Mouse (Mus musculus) neural tube, embryonic 10.5 days (tissue): Measurements from ENCODE around the gene Grhl1.
"Not testable (repeated sequence)": the region's sequence is repeated elsewhere in the genome, so short reads cannot be mapped to it uniquely, and the experiment has no call there.

Source experiments
- DNase-seq: peaks from one replicate; pipeline ENCODE4 v3.0.0-alpha.2; 2017; ENCODE audit warnings: low spot score; ENCODE audit errors: extremely low spot score

Gene Grhl1

GRCm38 (mm10) chr12:24571523-24572392 is at the start of gene Grhl1:
TSS of gene Grhl1 (plus strand) at chr12:24572283.
- peak; percentile 91 for DNase-seq

GRCm38 (mm10) chr12:24525065-24525464 is 47.0 kb upstream of the Grhl1 start:
- not testable (repeated sequence) for DNase-seq

- DNase-seq: no peak
Observed at GRCm38 (mm10) chr12:24536390-24536789, 35.7 kb upstream of the Grhl1 start.

GRCm38 (mm10) chr12:24537201-24537600 is 34.9 kb upstream of the Grhl1 start:
- no peak for DNase-seq

- DNase-seq: no peak
Observed at GRCm38 (mm10) chr12:24537965-24538364, 34.1 kb upstream of the Grhl1 start.

- DNase-seq: no peak
Observed at GRCm38 (mm10) chr12:24541426-24542154, 30.5 kb upstream of the Grhl1 start.

GRCm38 (mm10) chr12:24547686-24548085 is 24.4 kb upstream of the Grhl1 start:
- no peak for DNase-seq

- DNase-seq: no peak
Observed at GRCm38 (mm10) chr12:24548885-24549284, 23.2 kb upstream of the Grhl1 start.

GRCm38 (mm10) chr12:24552531-24552930 is 19.6 kb upstream of the Grhl1 start:
- DNase-seq: no peak

GRCm38 (mm10) chr12:24555976-24556375 is 16.1 kb upstream of the Grhl1 start:
- DNase-seq: no peak

GRCm38 (mm10) chr12:24563395-24563960 is 8.6 kb upstream of the Grhl1 start:
- DNase-seq: no peak

- no peak for DNase-seq
Observed at GRCm38 (mm10) chr12:24565311-24565710, 6.8 kb upstream of the Grhl1 start.

- DNase-seq: no peak
Observed at GRCm38 (mm10) chr12:24567606-24568005, 4.5 kb upstream of the Grhl1 start.

GRCm38 (mm10) chr12:24572421-24573274 is 565 bp downstream of the Grhl1 start:
- DNase-seq: no peak

- DNase-seq: no peak
Observed at GRCm38 (mm10) chr12:24573275-24573580, 1.1 kb downstream of the Grhl1 start.

GRCm38 (mm10) chr12:24574870-24575269 is 2.8 kb downstream of the Grhl1 start:
- no peak for DNase-seq

GRCm38 (mm10) chr12:24580452-24580851 is 8.4 kb downstream of the Grhl1 start:
- DNase-seq: no peak

- DNase-seq: no peak
Observed at GRCm38 (mm10) chr12:24580996-24581683, 9.1 kb downstream of the Grhl1 start.

GRCm38 (mm10) chr12:24583653-24584052 is 11.6 kb downstream of the Grhl1 start:
- no peak for DNase-seq

GRCm38 (mm10) chr12:24584835-24585234 is 12.8 kb downstream of the Grhl1 start:
- DNase-seq: no peak

- no peak for DNase-seq
Observed at GRCm38 (mm10) chr12:24586193-24586592, 14.1 kb downstream of the Grhl1 start.
